Mouse (Mus musculus): ENCODE results near the gene Zfand3. TPM values are rescaled to one million over a fixed set of nuclear protein-coding genes. Genes with fewer than 3 reads are reported as not detected.

The Zfand3 gene
- total and polyA plus RNA-seq, 2 experiments = 46.7 to 63.3 TPM

DNA sequence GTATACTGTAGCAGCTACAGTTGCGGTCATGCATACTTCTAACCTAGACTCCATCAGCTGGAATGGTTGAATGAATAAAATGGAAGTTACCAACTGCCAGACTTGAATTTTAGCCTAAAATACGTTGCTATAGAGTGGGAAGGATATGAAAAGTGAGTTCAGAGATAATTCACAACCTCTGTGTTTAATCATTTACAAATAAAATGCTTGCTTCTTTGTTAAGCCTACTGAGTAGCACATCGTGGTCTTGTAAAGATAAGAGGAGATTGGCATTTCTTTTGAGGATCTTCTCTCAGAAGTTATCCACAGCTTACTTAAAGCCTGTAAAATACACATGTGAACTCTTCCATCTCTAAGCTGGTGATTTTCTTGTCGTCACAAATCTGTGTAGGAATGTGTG lies 93.1 kb downstream of the Zfand3 start:
- Histone ChIP-seq H3K36me3 (ENCODE audit: control insufficient read depth, insufficient read depth, low read length) (peaks cover 2% of the 10 kb centered on the region), H3K4me3 (ENCODE audit: insufficient read depth, low read depth, low read length) (no peak overlapping the region), H3K9ac (ENCODE audit: low read depth, low read length) (no peak overlapping the region), H3K79me2 (ENCODE audit: control insufficient read depth, insufficient read depth, low read length) (peaks cover 26% of the 10 kb centered on the region; the same call in 1 of the 2 replicates), H3K27ac (replicated peaks; ENCODE audit: insufficient read depth, low read depth, low read length) (no peak overlapping the region), H3K27me3 (ENCODE audit: control insufficient read depth, insufficient read depth, low read length) (no peaks in the 10 kb centered on the region), H3K4me1 (ENCODE audit: control insufficient read depth, insufficient read depth, low read length) (peaks cover 10% of the 10 kb centered on the region)
- DNase-seq (ENCODE audit: extremely low read depth, low read depth, low spot score) = no peak
- TF ChIP-seq CTCF (IDR thresholded peaks at IDR 0.05; ENCODE audit: low read depth, low read length) (no peak), POLR2A (IDR thresholded peaks at IDR 0.05; ENCODE audit: extremely low read depth, insufficient read depth, low read length) (no peak)
- WGBS = 39% methylated on average over 4 of the region's 4 CpGs

DNA sequence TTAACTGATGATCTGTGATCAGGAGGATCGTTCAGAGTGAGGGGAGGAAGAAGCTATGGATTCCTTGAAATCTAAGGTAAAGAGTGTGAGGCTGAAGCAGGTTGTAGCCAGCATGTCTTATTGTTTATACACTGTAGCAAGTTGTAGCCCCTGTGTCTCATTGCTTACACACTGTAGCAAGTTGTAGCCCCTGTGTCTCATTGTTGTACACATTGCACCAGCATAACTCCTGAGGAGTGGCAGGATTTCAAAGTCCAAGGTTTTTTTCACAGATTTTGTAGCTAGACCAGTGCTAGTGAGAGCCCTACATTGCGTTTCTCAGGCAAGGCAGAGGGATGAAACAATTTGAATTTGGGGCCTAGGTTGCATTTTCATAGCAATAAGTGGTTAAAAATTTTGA lies 95.1 kb downstream of the Zfand3 start:
- no peak for DNase-seq (ENCODE audit: extremely low read depth, low read depth, low spot score)
- 37% methylated on average over 2 of the region's 2 CpGs for WGBS
- Histone ChIP-seq H3K9ac (ENCODE audit: low read depth, low read length) (no peak overlapping the region), H3K27me3 (ENCODE audit: control insufficient read depth, insufficient read depth, low read length) (no peaks in the 10 kb centered on the region), H3K27ac (replicated peaks; ENCODE audit: insufficient read depth, low read depth, low read length) (no peak overlapping the region), H3K79me2 (ENCODE audit: control insufficient read depth, insufficient read depth, low read length) (peaks cover 25% of the 10 kb centered on the region), H3K36me3 (ENCODE audit: control insufficient read depth, insufficient read depth, low read length) (peaks cover 2% of the 10 kb centered on the region), H3K4me3 (ENCODE audit: insufficient read depth, low read depth, low read length) (no peak overlapping the region), H3K4me1 (ENCODE audit: control insufficient read depth, insufficient read depth, low read length) (peaks cover 10% of the 10 kb centered on the region)
- TF ChIP-seq CTCF (IDR thresholded peaks at IDR 0.05; ENCODE audit: low read depth, low read length) (no peak), POLR2A (IDR thresholded peaks at IDR 0.05; ENCODE audit: extremely low read depth, insufficient read depth, low read length) (no peak)

DNA sequence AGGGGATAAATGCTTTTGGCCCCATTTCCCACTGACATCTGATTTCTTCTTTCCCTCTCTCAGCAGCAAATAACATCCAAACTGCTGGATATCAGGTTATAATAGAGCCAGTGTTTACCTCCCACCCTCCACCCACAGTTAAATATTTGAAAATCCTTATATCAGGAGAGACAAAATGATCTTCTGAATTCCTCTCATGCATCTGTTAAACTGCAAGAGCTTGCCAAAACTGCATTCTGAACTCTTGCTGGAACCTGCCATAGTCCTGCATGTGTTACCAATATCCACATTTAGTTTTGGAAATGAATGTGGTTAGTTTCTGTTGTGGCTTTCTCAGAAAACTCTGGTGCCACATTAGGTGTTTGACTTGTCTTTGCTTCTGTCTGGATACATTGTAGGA lies 97.3 kb downstream of the Zfand3 start:
- Histone ChIP-seq H3K4me1 (ENCODE audit: control insufficient read depth, insufficient read depth, low read length) (peaks cover 7% of the 10 kb centered on the region; the same call in 1 of the 2 replicates), H3K27ac (replicated peaks; ENCODE audit: insufficient read depth, low read depth, low read length) (no peak overlapping the region), H3K27me3 (ENCODE audit: control insufficient read depth, insufficient read depth, low read length) (no peaks in the 10 kb centered on the region), H3K4me3 (ENCODE audit: insufficient read depth, low read depth, low read length) (no peak overlapping the region), H3K36me3 (ENCODE audit: control insufficient read depth, insufficient read depth, low read length) (peaks cover 2% of the 10 kb centered on the region), H3K79me2 (ENCODE audit: control insufficient read depth, insufficient read depth, low read length) (peaks cover 29% of the 10 kb centered on the region), H3K9ac (ENCODE audit: low read depth, low read length) (no peak overlapping the region)
- no peak for DNase-seq (ENCODE audit: extremely low read depth, low read depth, low spot score)
- TF ChIP-seq CTCF (IDR thresholded peaks at IDR 0.05; ENCODE audit: low read depth, low read length) = no peak
- TF ChIP-seq POLR2A (IDR thresholded peaks at IDR 0.05; ENCODE audit: extremely low read depth, insufficient read depth, low read length) = no peak

DNA sequence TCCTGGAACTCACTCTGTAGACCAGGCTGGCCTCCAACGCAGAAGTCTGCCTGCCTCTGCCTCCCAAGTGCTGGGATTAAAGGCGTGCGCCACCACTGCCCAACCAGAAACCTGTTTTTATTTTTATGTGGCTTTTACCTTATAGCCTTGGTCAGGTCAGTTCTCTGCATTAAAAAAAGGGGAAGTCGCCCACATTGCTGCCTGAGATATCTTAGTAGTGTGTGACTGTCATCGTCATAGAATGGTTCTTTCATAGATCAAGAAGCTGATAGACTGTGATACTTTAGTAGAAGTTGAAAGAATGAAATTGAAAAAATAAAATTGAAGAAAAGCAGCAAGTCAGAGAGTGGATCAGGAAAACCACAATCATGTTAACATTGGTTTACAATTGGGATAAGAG lies 98.5 kb downstream of the Zfand3 start:
- H3K79me2 ChIP-seq (ENCODE audit: control insufficient read depth, insufficient read depth, low read length) = peaks cover 26% of the 10 kb centered on the region
- H3K27ac ChIP-seq (replicated peaks; ENCODE audit: insufficient read depth, low read depth, low read length) = no peak overlapping the region
- H3K9ac ChIP-seq (ENCODE audit: low read depth, low read length) = no peak overlapping the region
- H3K36me3 ChIP-seq (ENCODE audit: control insufficient read depth, insufficient read depth, low read length) = peaks cover 2% of the 10 kb centered on the region
- no peak overlapping the region for H3K4me3 ChIP-seq (ENCODE audit: insufficient read depth, low read depth, low read length)
- 89% methylated on average over 5 of the region's 5 CpGs for WGBS
- peaks cover 5% of the 10 kb centered on the region; the same call in 1 of the 2 replicates for H3K4me1 ChIP-seq (ENCODE audit: control insufficient read depth, insufficient read depth, low read length)
- no peak for DNase-seq (ENCODE audit: extremely low read depth, low read depth, low spot score)
- no peaks in the 10 kb centered on the region for H3K27me3 ChIP-seq (ENCODE audit: control insufficient read depth, insufficient read depth, low read length)
- TF ChIP-seq CTCF (IDR thresholded peaks at IDR 0.05; ENCODE audit: low read depth, low read length) = no peak
- no peak for TF ChIP-seq POLR2A (IDR thresholded peaks at IDR 0.05; ENCODE audit: extremely low read depth, insufficient read depth, low read length)

DNA sequence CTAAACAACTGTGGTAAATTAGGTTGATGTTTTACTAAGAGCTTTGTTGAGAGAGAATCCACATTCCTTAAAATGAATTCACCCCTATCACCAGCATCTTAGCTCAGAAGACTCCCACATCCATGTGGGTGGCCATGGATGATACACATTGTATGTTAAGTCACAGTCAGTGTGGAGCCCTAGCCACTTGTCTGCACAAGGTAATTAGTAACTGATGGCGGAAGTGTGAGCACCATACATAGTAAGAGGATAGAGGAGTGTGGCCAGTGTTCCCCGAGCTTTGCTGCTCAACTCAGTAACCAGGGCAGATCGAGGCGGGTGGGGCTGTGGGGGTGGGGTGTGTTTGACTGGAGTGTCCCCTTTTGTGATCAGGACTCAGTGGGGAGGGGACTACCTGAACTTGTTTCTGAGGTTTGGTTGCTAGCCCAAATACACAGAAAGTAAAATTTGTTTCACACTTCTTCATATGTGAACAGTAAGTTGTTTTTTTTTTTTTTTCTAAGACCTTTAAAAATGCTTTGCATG lies 99.2 kb downstream of the Zfand3 start:
- Histone ChIP-seq H3K4me1 (ENCODE audit: control insufficient read depth, insufficient read depth, low read length) (peaks cover 5% of the 10 kb centered on the region; the same call in 1 of the 2 replicates), H3K79me2 (ENCODE audit: control insufficient read depth, insufficient read depth, low read length) (peaks cover 29% of the 10 kb centered on the region), H3K27me3 (ENCODE audit: control insufficient read depth, insufficient read depth, low read length) (no peaks in the 10 kb centered on the region), H3K36me3 (ENCODE audit: control insufficient read depth, insufficient read depth, low read length) (peaks cover 2% of the 10 kb centered on the region), H3K9ac (ENCODE audit: low read depth, low read length) (no peak overlapping the region), H3K27ac (replicated peaks; ENCODE audit: insufficient read depth, low read depth, low read length) (no peak overlapping the region), H3K4me3 (ENCODE audit: insufficient read depth, low read depth, low read length) (no peak overlapping the region)
- TF ChIP-seq CTCF (IDR thresholded peaks at IDR 0.05; ENCODE audit: low read depth, low read length) = no peak
- WGBS = 67% methylated on average over 4 of the region's 4 CpGs
- DNase-seq (ENCODE audit: extremely low read depth, low read depth, low spot score) = no peak

DNA sequence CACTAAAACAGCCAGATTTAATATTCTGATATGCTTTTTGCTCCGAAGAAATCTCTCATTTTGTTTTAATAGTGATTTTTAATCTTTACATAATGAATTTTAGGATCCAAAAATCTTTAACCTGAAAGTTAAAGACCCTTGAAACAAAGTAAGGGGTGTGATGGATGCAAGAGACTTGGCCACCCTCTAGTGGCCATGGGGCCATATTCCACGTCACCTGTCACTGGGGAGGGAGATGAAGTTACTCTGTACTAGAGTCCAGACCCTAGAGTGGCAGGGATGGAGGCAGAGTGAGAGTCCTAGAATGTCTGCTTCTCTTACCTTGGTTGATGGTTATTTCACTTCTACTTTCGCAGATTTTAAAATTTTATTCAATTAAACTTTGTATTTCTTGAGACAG lies 100.8 kb downstream of the Zfand3 start:
- H3K36me3 ChIP-seq (ENCODE audit: control insufficient read depth, insufficient read depth, low read length) = no peaks in the 10 kb centered on the region
- H3K4me1 ChIP-seq (ENCODE audit: control insufficient read depth, insufficient read depth, low read length) = peaks cover 4% of the 10 kb centered on the region
- H3K79me2 ChIP-seq (ENCODE audit: control insufficient read depth, insufficient read depth, low read length) = peaks cover 28% of the 10 kb centered on the region
- H3K27me3 ChIP-seq (ENCODE audit: control insufficient read depth, insufficient read depth, low read length) = no peaks in the 10 kb centered on the region
- 85% methylated on average over 3 of the region's 3 CpGs for WGBS
- no peak overlapping the region for H3K9ac ChIP-seq (ENCODE audit: low read depth, low read length)
- H3K4me3 ChIP-seq (ENCODE audit: insufficient read depth, low read depth, low read length) = no peak overlapping the region
- DNase-seq (ENCODE audit: extremely low read depth, low read depth, low spot score) = no peak
- TF ChIP-seq POLR2A (IDR thresholded peaks at IDR 0.05; ENCODE audit: extremely low read depth, insufficient read depth, low read length) (no peak), CTCF (IDR thresholded peaks at IDR 0.05; ENCODE audit: low read depth, low read length) (peak; percentile 58; the same call in 1 of the 2 replicates)
- H3K27ac ChIP-seq (replicated peaks; ENCODE audit: insufficient read depth, low read depth, low read length) = no peak overlapping the region
